Mouse (Mus musculus) bone marrow, adult 2 months (tissue): ENCODE data around the gene Slc25a47.

ENCODE experiments used
- CTCF ChIP-seq: fragments of 200-500 bp; IDR thresholded peaks from 2 replicates; pipeline ENCODE4 v1.5.1; 2011; ENCODE audit warnings: low read length, control low read depth; ENCODE audit not compliant: control insufficient read depth, insufficient read depth
- POLR2A ChIP-seq: fragments of 200-500 bp; IDR thresholded peaks from 2 replicates; pipeline ENCODE4 v1.6.1; 2011; ENCODE audit warnings: low read depth, mild to moderate bottlenecking, control low read depth, low read length, borderline replicate concordance; ENCODE audit not compliant: control insufficient read depth

DNA sequence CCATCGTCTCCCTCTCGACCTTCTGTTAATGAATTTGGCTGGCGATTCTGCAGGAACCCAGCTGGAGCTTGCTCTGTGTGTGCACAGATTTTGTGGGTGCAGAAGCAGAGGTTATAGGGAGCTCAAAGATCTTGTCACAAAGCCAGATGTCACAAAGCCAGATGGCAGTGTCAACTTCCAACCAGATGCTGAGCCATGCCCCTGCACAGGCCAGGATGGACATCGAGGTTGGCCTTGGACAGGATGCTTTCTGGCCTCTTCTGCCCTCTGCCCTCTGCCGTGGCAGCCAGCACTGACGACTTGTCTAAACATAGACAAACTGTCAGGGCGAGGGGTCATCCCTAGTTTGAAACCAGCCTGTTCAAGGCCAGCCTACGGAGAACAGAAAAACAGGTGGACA is 14.3 kb downstream of the Slc25a47 start:
- TF ChIP-seq POLR2A, result no peak
- TF ChIP-seq CTCF, result no peak
